Comparison of ENCODE assay signal across 22 mouse cellular contexts in genomic region chr3:148422205-148422604, GRCm38 (mm10).
DNase-seq lines count a peak whose midpoint lies in the region; ATAC-seq and TF ChIP-seq lines count a peak whose summit lies in the region.
"Had no signal": no experiment of that assay in that cellular context is flagged by ENCODE, and none has a peak within 500 bp of the region (broad histone marks: within the 10 kb centered on the region; RNA-seq: fewer than 3 reads in every experiment).

No protein-coding gene starts in this region.

- no peaks in the 10 kb centered on the region for H3K9me3 ChIP-seq in kidney, embryonic 15.5 days (replicated peaks)
- no peaks in the 10 kb centered on the region for H3K9me3 ChIP-seq in intestine, postnatal 0 days (ENCODE audit: control insufficient read depth)
- H3K9me3 ChIP-seq: forebrain, embryonic 10.5 days; forebrain, embryonic 13.5 days; hindbrain, embryonic 12.5 days; hindbrain, embryonic 15.5 days had no signal

- H3K4me1 ChIP-seq in kidney, embryonic 15.5 days = peaks cover 13% of the 10 kb centered on the region
- H3K4me1 ChIP-seq in intestine, postnatal 0 days (replicated peaks; ENCODE audit: control insufficient read depth, insufficient read depth, low read length) = 0 out of 2 replicates have a peak, but pooled peaks cover 5% of the 10 kb centered on the region
- H3K4me1 ChIP-seq: hindbrain, embryonic 15.5 days had no signal

- ATAC-seq in kidney, embryonic 15.5 days (replicated peaks; ENCODE audit: low FRiP score) = no peak
- peak; percentile 9 for ATAC-seq in Patski
- ATAC-seq in intestine, postnatal 0 days = peak; percentile 57
- ATAC-seq in inflammation-experienced regulatory T-cells, adult 6 months = no peak
- ATAC-seq: activated CD4-positive, CD25-positive, alpha-beta regulatory T cell, adult 4 months; forebrain, embryonic 13.5 days; forebrain, embryonic 16.5 days had no signal

- no peak overlapping the region for H3K4me3 ChIP-seq in kidney, embryonic 15.5 days (replicated peaks)
- H3K4me3 ChIP-seq in intestine, postnatal 0 days (ENCODE audit: low read depth, low read length) = no peak overlapping the region
- H3K4me3 ChIP-seq: forebrain, embryonic 10.5 days; forebrain, embryonic 13.5 days; hindbrain, embryonic 12.5 days; hindbrain, embryonic 15.5 days had no signal

- TF ChIP-seq CTCF in Patski (IDR thresholded peaks at IDR 0.05) = no peak
- TF ChIP-seq CTCF in intestine, postnatal 0 days (IDR thresholded peaks at IDR 0.05; ENCODE audit: low read depth) = no peak

- no peak overlapping the region for H3K9ac ChIP-seq in kidney, embryonic 15.5 days
- no peak overlapping the region for H3K9ac ChIP-seq in intestine, postnatal 0 days (ENCODE audit: low read depth, low read length)
- H3K9ac ChIP-seq: forebrain, embryonic 13.5 days; hindbrain, embryonic 12.5 days; hindbrain, embryonic 15.5 days had no signal

- DNase-seq in kidney, postnatal 36 days = no peak
- no peak for DNase-seq in Patski (ENCODE audit: low read depth, low spot score)
- no peak for DNase-seq in cerebellum, postnatal 36 days
- DNase-seq in urinary bladder, postnatal 36 days (ENCODE audit: low spot score in 2 of 2) = no peak
- DNase-seq: adrenal gland, adult 8-10 months; cerebellum, adult 11 months; cerebellum, adult 2 months; cerebellum, adult 9-11 months; gastrocnemius, postnatal 14 days; heart, adult 11 months had no signal

- H3K27ac ChIP-seq in kidney, embryonic 15.5 days = 0 out of 2 replicates have a peak overlapping the region, but pooled peaks have one; percentile 33
- peak overlapping the region; percentile 85 for H3K27ac ChIP-seq in intestine, postnatal 0 days (ENCODE audit: low read depth, low read length)
- H3K27ac ChIP-seq: forebrain, embryonic 10.5 days; forebrain, embryonic 13.5 days; hindbrain, embryonic 12.5 days; hindbrain, embryonic 15.5 days had no signal

- in situ Hi-C loops in Patski (cut with MboI; ENCODE audit: low pct_unique_long_range_greater_than_20kb) = no loop called here

- CTCF ChIA-PET in Patski (lab: Charles Lee) = interaction anchor here (1.0 to 3.8 kb wide), 2 partner anchors 11 to 16 kb away, joined by 3 to 10 read pairs; no protein-coding TSS in a partner anchor

- H3K27me3 ChIP-seq in kidney, embryonic 15.5 days = no peaks in the 10 kb centered on the region; the same call in 1 of the 2 replicates
- H3K27me3 ChIP-seq in Patski = no peaks in the 10 kb centered on the region
- 0 out of 2 replicates have a peak, but pooled peaks cover 3% of the 10 kb centered on the region for H3K27me3 ChIP-seq in intestine, postnatal 0 days (replicated peaks; ENCODE audit: control insufficient read depth, insufficient read depth, low read length)
- H3K27me3 ChIP-seq: CH12.LX; hindbrain, embryonic 12.5 days had no signal

- no peak overlapping the region for H3K4me2 ChIP-seq in kidney, embryonic 15.5 days
- H3K4me2 ChIP-seq in intestine, postnatal 0 days (replicated peaks; ENCODE audit: low read depth) = no peak overlapping the region
- H3K4me2 ChIP-seq: forebrain, embryonic 13.5 days; heart, embryonic 11.5 days; hindbrain, embryonic 12.5 days; hindbrain, embryonic 15.5 days had no signal

- POLR2A ChIA-PET in Patski (lab: Charles Lee) = no interaction called here

- H3K36me3 ChIP-seq in kidney, embryonic 15.5 days = no peaks in the 10 kb centered on the region
- no peaks in the 10 kb centered on the region for H3K36me3 ChIP-seq in intestine, postnatal 0 days (ENCODE audit: control insufficient read depth, insufficient read depth)
- H3K36me3 ChIP-seq: forebrain, embryonic 10.5 days; G1E; hindbrain, embryonic 12.5 days; hindbrain, embryonic 15.5 days had no signal

- 31% methylated on average over 2 of the region's 2 CpGs for WGBS in kidney, embryonic 15.5 days
- 60% methylated on average over 2 of the region's 2 CpGs for WGBS in intestine, postnatal 0 days

Comparison
In these comparisons a context has a peak if more than half of its experiments do, and no peak if none do; other contexts are left out.
1. ATAC-seq: peak in Patski (single experiment) and intestine, postnatal 0 days (single experiment); none in kidney, embryonic 15.5 days (single experiment) and inflammation-experienced regulatory T-cells, adult 6 months (single experiment).